Mouse (Mus musculus) gastrocnemius, postnatal 10 days (tissue): ENCODE measurements around the gene Cenph. TPM values are rescaled to one million over a fixed set of nuclear protein-coding genes. Genes with fewer than 3 reads are reported as not detected.
"Not testable (repeated sequence)": the region's sequence is repeated elsewhere in the genome, so short reads cannot be mapped to it uniquely, and the experiment has no call there.

ENCODE experiments used
- DNase-seq: peaks from one replicate; pipeline ENCODE4 v3.0.0; 2021; ENCODE audit warnings: mixed read lengths
- long read RNA-seq, 2 experiments: library from polyadenylated mRNA; stranded (forward); transcript quantifications; one replicate each; pipeline ENCODE4 v2.0.0; 2021
- total RNA-seq, 2 experiments: library from RNA; stranded (reverse); gene quantifications; 2 replicates each; pipeline ENCODE4 v1.2.3; 2021

Cenph gene
- 1 to 10 TPM; 2.3 to 3.3 TPM for total RNA-seq
- long read RNA-seq, experiment 1, partial matches to known transcripts = 1 of 2 reads
- long read RNA-seq, experiment 1, other reads (novel, unspliced or antisense) = 1 of 2 reads
- long read RNA-seq, experiment 2, partial matches to known transcripts = 1 of 2 reads
- long read RNA-seq, experiment 2, other reads (novel, unspliced or antisense) = 0 of 2 reads

- peak; percentile 76 for DNase-seq
Observed at GRCm38 (mm10) chr13:100775252-100776055, at the start of gene Cenph. Gene Cenph, minus strand, starts transcription at chr13:100775899.

GRCm38 (mm10) chr13:100824916-100825315, 49.2 kb upstream of the Cenph start:
- no peak for DNase-seq

- DNase-seq = no peak
Observed at GRCm38 (mm10) chr13:100824306-100824705, 48.6 kb upstream of the Cenph start.

GRCm38 (mm10) chr13:100823863-100824262, 48.2 kb upstream of the Cenph start:
- no peak for DNase-seq

GRCm38 (mm10) chr13:100814451-100814850, 38.8 kb upstream of the Cenph start:
- DNase-seq = no peak

- no peak for DNase-seq
Observed at GRCm38 (mm10) chr13:100805776-100806175, 30.1 kb upstream of the Cenph start.

- DNase-seq = no peak
Observed at GRCm38 (mm10) chr13:100797171-100797570, 21.5 kb upstream of the Cenph start.

- DNase-seq = no peak
Observed at GRCm38 (mm10) chr13:100789083-100789482, 13.4 kb upstream of the Cenph start.

GRCm38 (mm10) chr13:100788057-100788456, 12.4 kb upstream of the Cenph start:
- not testable (repeated sequence) for DNase-seq

GRCm38 (mm10) chr13:100787316-100788010, 11.8 kb upstream of the Cenph start:
- no peak for DNase-seq

- peak; percentile 90 for DNase-seq
Observed at GRCm38 (mm10) chr13:100786414-100786867, 10.7 kb upstream of the Cenph start, which contains the start of gene Ccnb1. Gene Ccnb1, minus strand, starts transcription at chr13:100786570.

GRCm38 (mm10) chr13:100785806-100786413, 10.2 kb upstream of the Cenph start:
- no peak for DNase-seq

GRCm38 (mm10) chr13:100777491-100777890, 1.8 kb upstream of the Cenph start:
- no peak for DNase-seq

GRCm38 (mm10) chr13:100776710-100777109, 1.0 kb upstream of the Cenph start:
- DNase-seq = no peak

- no peak for DNase-seq
Observed at GRCm38 (mm10) chr13:100776056-100776419, 339 bp upstream of the Cenph start.

- no peak for DNase-seq
Observed at GRCm38 (mm10) chr13:100774704-100775103, 995 bp downstream of the Cenph start.

- DNase-seq = no peak
Observed at GRCm38 (mm10) chr13:100755329-100755728, 20.4 kb downstream of the Cenph start.

GRCm38 (mm10) chr13:100754186-100754585, 21.5 kb downstream of the Cenph start:
- no peak for DNase-seq

GRCm38 (mm10) chr13:100753011-100753410, 22.7 kb downstream of the Cenph start:
- no peak for DNase-seq

GRCm38 (mm10) chr13:100752529-100752928, 23.2 kb downstream of the Cenph start:
- no peak for DNase-seq

GRCm38 (mm10) chr13:100751402-100751801, 24.3 kb downstream of the Cenph start:
- no peak for DNase-seq

- no peak for DNase-seq
Observed at GRCm38 (mm10) chr13:100750799-100751198, 24.9 kb downstream of the Cenph start.

- DNase-seq = no peak
Observed at GRCm38 (mm10) chr13:100748638-100749037, 27.1 kb downstream of the Cenph start.
